Mouse (Mus musculus): ENCODE results near the gene Enthd1.
A peak's percentile ranks its signal among the peaks of the same experiment; 100 is the strongest.

Gene Enthd1

DNA sequence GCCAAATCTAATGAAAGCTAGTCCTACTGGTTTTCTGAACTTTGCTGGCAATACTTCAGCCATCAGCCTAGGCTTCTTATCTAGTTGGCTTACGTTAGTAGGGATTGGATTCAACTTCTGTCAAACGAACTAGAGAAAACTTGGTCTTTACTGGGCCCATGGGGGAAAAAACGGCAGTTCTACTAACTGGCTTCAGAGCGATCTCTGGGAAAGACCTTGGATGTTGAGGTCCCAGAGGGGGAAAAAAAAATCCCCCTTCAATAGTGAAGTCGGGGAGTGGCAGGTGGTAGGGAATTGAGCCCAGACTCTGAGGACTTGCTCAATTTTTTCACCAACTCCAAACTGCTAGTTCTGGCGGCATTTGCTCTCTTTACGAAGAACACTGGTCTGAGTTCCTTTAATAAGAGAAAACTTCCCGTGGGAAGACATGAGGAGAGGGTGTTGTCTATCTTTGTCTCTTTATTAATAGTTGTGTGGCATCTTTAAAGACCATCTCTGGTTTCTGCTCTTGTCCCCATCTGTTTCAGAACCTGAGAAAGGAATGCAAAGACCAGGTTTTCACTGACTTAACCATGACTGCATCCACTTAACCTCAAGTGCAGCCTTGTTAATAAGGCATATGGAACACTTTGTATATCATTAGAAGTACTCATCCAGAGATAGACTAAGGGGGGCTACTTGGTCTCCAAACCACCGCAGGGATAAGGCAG, 8.0 kb upstream of the Enthd1 start:
- no peak for DNase-seq

DNA sequence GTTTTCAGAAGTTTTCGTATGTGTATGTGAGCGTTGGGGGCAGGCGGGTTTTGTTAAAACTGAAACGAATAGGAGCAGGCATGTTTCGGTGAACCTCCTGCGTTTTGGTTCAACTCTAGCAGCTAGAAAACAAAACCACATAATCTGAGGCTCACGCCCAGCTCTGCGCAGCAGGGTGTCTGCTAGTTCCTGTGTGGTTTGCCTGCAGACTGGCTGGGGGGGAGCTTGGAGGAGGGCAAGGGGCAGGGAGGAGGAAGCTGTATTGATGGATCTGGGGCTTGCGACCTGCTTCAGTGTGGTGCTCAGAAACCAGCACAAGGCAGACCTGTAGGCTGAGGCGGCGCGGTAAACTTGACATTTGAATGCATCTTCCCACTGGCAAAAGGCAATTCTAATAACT, 7.3 kb upstream of the Enthd1 start, which contains the start of gene Grap2:
Gene Grap2 (plus strand): TSS at position 304 of the 400 bp plus-strand sequence.
- DNase-seq: peak; percentile 75 to 78

DNA sequence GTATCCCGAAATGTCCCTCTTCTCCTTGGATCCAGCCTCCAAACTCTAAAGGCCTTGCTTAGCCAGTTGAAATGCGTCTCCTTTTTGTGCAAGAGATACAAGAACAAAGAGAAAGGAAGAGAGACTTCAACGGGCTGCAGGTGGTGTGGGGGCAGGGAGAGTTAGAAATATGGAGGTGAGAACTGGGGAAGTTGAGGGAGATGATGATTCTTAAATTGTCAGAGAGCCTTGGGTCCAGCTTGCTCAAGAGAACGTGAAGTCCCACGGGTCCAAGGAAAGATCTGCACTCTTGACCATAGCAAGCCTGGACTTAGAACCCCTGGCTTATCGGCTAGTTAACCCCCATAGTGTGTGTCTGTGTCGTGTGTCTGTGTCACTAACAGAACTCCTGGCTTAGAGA, 6.7 kb upstream of the Enthd1 start:
- peak; percentile 43 to 55 for DNase-seq

DNA sequence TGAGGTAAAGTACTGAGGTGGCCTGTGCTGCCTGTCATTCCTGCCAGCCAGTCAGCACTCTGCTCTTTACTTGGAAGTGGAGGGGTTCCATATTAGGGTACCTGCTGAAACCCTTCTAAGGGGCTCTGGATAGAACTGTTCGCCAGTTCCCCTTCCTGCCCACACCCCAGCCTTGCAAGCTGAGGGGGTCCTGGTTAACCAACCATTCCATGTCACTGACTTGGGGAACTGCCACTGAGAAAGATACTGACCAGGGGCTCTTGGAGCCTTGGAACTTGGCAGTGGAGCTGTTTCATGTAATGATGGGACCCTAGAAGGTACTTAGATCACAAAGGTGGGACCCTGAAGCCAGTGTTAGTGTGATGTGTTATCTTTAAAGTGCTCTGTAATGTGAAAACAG, 5.3 kb upstream of the Enthd1 start:
- DNase-seq: no peak

DNA sequence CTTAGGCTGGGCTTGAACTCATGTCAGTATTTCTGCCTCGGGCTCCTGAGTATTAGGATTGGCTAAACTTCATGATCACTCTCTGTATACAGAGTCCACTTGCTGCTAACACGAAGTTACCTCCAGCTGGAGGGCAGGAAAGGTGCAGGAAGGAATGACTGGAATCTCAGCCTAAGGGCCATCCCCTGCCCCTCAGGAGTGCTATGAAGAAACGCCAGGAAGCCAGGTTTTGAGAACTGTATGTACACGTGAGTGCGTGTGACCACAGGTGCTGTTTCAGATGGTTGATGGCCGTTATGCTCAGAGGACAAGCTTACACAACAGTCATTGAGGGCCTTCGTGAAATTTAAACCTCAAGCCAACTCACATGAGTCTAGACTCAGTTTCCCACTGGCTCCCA, 4.2 kb upstream of the Enthd1 start:
- DNase-seq: no peak

GRCm38 (mm10) chr15:80567731-80568130, 2.8 kb upstream of the Enthd1 start:
- DNase-seq: no peak

DNA sequence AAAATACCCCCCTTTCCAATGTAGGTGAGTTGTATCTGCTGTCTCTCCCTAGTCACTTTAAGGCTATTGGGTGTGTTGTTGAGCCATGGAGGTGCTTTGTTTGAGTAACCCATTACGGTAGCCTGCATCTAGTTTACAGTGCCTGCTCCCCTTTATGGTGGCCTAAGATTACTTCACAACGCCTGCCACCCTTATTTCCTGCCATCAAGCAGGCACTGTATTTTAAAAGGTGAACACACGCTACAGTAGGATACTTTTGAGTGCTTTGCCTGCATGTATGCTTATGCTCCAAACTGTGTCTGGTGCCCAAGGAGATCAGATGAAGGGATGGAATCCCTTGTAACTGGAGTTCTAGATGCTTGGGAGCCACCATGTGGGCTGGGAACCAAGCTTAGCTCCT, 2.2 kb upstream of the Enthd1 start:
- DNase-seq: no peak

- DNase-seq: no peak
Observed at GRCm38 (mm10) chr15:80566696-80567095, 1.7 kb upstream of the Enthd1 start.

- peak; percentile 60 to 62 for DNase-seq
Observed at GRCm38 (mm10) chr15:80563634-80564208, 1.2 kb downstream of the Enthd1 start.

- DNase-seq: peak in 1 of 2 experiments; percentile 52
Observed at GRCm38 (mm10) chr15:80562446-80562845, 2.5 kb downstream of the Enthd1 start.

DNA sequence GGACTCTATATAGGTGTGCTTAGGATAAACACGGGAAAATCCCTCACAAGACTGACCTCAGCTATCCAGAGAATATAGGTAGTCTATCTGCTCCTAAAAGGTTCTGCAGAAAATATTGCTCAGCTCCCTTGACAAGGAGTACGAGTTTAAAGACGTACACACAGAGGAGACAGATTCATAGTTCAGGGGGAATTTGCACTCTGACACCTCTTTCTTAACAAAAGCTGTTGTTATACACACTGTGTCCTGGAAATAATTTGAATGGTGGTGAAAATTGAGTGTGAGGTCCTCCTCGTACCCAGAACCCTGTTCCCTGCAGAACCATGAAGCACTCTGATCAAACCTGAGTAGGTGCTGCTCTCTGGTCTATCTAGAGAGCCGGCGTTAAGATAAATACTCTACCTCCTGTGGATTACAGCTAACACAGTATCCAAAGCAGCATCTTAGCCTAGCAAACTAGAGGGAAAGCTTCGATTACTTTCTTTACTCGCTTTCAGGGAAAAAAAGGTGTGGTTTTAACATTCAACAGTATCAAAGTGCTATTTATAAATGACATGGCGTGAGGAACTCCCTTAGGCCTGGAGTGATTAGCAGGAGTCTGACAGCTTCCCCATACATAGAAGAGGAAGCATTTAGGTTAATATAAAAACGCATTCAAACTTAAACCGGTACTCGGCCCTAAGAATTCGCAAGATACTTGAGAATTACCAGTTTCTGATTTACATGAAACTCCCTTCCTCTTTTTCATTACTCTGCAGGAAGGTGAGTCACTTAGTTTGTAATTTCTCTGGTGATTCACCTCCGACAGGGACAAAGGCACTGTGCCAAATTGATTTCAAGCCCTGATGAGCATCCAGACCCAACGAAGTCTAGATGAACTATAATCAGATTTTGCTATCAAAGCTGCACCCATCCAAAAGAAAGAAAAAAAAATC, 4.0 kb downstream of the Enthd1 start:
- DNase-seq: peak; percentile 60 to 71

GRCm38 (mm10) chr15:80559978-80560377, 5.0 kb downstream of the Enthd1 start:
- DNase-seq: no peak

- DNase-seq: no peak
Observed at GRCm38 (mm10) chr15:80559534-80559933, 5.4 kb downstream of the Enthd1 start.

- DNase-seq: no peak
Observed at GRCm38 (mm10) chr15:80557745-80558144, 7.2 kb downstream of the Enthd1 start.

DNA sequence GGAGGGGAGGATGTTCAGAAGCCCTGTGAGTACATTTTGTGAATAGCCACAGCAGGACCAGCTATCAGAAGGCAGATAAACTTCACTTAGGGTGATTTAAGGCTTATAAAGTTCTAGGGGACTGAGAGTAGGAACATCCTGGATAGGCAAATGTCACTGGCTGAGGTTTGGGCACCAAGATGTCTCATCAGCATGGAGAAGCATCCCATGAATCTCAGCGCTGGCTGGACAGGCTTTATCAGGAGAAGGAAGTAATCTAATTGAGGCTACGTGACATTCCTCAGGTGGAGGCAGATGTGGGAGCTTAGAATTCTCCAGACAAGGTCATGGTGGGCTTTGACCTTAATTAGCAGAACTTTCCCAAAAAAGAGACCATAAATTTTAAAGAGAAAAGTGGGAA, 8.9 kb downstream of the Enthd1 start:
- no peak for DNase-seq

- no peak for DNase-seq
Observed at GRCm38 (mm10) chr15:80554860-80555822, 9.8 kb downstream of the Enthd1 start.

DNA sequence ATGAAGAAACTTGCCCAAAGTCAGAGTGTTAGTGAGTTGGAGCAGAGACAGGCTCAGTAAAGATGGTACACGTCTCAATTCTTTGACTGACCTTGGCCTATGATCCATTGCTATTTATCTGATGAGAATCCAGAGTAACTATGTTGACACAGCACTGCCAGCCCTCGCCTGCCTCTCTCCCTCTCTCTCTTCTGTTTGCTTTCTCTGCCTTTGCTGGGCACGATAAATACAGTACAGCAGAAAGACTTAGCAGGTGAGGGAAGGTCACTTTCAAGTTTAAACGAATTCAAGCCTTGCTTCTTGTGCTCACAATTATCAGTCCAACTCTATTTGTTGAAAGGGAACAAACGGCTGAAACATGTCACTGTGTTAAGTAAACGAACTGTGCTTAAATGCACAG, 19.5 kb downstream of the Enthd1 start:
- no peak for DNase-seq

DNA sequence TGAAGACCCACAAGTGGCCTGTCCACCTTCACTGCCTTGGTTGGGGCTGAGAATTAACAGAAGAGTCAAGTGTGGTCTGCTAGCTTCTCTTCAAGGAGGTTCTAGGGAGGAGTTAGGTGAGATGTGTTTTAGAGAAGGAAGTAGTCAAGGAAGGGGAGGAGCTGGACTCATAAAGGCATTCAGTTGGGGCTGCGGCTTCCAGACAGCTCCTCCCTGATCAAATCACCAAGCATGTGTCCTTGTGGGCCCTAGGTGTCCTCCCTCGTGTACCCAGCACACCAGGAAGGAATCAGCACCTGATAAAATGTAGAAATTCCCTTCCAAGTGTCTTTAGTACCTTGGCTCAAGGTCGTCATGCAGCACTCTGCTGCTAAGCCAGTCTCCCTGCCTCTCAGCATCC, 20.8 kb downstream of the Enthd1 start:
- DNase-seq: peak; percentile 35 to 37

GRCm38 (mm10) chr15:80538671-80539340, 26.1 kb downstream of the Enthd1 start:
- no peak for DNase-seq

DNA sequence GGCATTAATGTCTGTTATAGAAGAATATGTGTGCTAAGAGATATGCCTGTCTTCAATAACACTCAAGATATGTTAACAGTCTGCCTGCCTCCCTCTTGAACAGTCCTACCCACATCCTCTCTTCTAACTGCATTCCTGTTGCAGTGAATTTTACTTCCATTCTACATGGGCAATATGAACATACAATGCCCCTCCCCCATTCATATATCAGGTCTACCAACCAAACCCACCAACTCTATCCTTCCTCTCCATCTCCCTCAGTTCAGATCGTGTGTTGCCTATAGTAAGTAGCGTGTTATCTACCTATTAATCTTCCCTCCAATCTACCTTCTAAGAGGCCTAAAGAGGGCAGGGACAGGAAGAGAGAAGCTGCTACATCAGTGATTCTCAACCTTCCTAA, 26.9 kb downstream of the Enthd1 start:
- no peak for DNase-seq

DNA sequence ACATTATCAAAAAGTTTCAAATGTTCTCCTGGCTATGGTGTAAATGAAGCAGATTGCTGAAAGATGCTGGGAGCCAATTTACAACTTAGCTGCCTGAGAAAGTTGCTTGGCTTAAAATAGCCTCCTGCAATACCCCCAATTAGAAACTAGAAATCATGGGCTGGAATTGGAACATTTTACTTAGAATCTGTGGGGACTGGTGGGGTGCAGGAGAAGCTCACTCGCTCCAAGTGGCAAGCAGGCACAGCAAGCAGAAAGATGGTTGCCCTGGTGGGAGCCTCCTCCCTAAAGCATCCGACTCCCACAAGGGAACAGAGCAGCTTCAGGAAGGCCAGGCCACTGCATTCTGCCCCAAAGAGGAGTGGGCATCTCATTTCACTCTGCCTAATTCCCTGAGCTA, 28.9 kb downstream of the Enthd1 start:
- DNase-seq: no peak

DNA sequence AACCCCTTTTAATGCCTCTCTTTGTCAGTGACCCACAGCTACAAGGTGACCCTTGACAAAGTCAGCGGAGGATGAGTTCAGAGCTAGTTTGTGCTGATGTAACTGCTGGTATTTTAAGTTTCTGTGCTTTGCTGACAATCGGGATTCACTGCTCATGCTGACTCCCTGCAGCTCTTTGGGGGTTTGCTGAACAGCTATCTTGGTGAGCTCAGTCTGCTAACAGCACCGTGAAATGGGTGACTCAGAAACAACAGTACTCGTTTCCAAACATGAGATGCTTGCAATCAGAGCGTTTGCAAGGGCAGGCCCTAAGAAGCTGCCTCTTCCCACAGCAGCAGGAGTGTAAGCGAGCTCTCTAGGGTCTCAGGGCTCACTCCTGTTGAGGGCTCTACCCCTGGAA, 31.7 kb downstream of the Enthd1 start:
- DNase-seq: no peak

All from B cell, adult 2 months (primary cell).